17 mouse cellular contexts compared by ENCODE assay signal in the genomic region with DNA sequence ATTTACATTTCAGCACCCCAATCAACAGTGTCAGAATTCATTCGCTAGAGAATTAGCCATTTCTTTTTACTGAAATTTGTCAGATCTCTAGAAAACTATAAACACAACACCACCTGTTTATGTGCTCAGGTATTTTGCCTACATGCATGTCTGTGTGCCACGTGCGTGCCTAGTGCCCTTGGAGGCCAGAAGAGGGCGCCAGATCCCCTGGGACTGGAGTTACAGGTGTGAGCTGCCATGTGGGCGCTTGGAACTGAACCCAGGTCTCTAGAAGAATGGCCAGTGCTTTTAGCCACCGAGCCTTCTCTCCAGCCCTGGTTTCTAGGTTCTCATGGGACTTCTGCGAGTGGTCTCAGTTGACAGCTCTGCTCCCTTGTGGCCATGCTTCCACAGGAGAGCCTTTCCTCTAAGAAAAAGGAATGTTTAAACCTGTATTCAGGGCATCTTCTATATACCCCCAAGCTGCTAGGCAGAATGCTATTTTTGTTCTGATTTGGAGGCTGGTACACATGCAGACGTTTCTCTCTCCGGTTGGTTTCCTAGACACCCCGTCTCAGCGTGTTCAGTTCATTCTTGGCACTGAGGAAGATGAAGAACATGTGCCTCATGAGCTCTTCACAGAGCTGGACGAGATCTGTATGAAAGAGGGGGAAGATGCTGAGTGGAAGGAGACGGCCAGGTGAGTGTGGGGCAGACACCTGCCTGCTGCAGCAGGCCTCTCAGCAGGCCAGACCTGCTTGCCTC. TPM values are rescaled to one million over a fixed set of nuclear protein-coding genes. Genes with fewer than 3 reads are reported as not detected.
DNase-seq lines count a peak whose midpoint lies in the region; ATAC-seq and TF ChIP-seq lines count a peak whose summit lies in the region.
"Had no signal": no experiment of that assay in that cellular context is flagged by ENCODE, and none has a peak within 500 bp of the region (broad histone marks: within the 10 kb centered on the region; RNA-seq: fewer than 3 reads in every experiment).

No protein-coding gene starts in this region.

- no peaks in the 10 kb centered on the region for H3K27me3 ChIP-seq in kidney, postnatal 0 days (ENCODE audit: insufficient read depth, low read length)
- no peaks in the 10 kb centered on the region for H3K27me3 ChIP-seq in liver, postnatal 0 days (ENCODE audit: insufficient read depth, low read length)
- H3K27me3 ChIP-seq in liver, embryonic 12.5 days (replicated peaks) = peaks cover 20% of the 10 kb centered on the region; the same call in 1 of the 2 replicates
- H3K27me3 ChIP-seq: hindbrain, embryonic 13.5 days; intestine, embryonic 15.5 days; kidney, embryonic 15.5 days had no signal

- peak; percentile 39 for TF ChIP-seq CTCF in kidney, postnatal 0 days (IDR thresholded peaks at IDR 0.05; ENCODE audit: low read depth)
- TF ChIP-seq CTCF in liver, postnatal 0 days (IDR thresholded peaks at IDR 0.05; ENCODE audit: low read depth) = peak; percentile 23; the same call in 1 of the 2 replicates

- H3K36me3 ChIP-seq in kidney, postnatal 0 days (ENCODE audit: insufficient read depth, low read length) = no peaks in the 10 kb centered on the region
- no peaks in the 10 kb centered on the region for H3K36me3 ChIP-seq in liver, postnatal 0 days (replicated peaks; ENCODE audit: insufficient read depth, low read length)
- no peaks in the 10 kb centered on the region for H3K36me3 ChIP-seq in liver, embryonic 12.5 days
- H3K36me3 ChIP-seq: heart, embryonic 13.5 days; intestine, embryonic 15.5 days had no signal

- no peak overlapping the region for H3K9ac ChIP-seq in kidney, postnatal 0 days (ENCODE audit: low read depth, low read length)
- no peak overlapping the region for H3K9ac ChIP-seq in liver, postnatal 0 days (replicated peaks)
- no peak overlapping the region for H3K9ac ChIP-seq in liver, embryonic 12.5 days
- H3K9ac ChIP-seq: heart, embryonic 13.5 days; hindbrain, embryonic 13.5 days; intestine, embryonic 15.5 days; kidney, embryonic 15.5 days had no signal

- no peak overlapping the region for H3K4me3 ChIP-seq in kidney, postnatal 0 days (replicated peaks; ENCODE audit: low read depth, low read length)
- H3K4me3 ChIP-seq in liver, postnatal 0 days (ENCODE audit: low read depth, low read length) = no peak overlapping the region
- no peak overlapping the region for H3K4me3 ChIP-seq in liver, embryonic 12.5 days
- H3K4me3 ChIP-seq: forebrain, embryonic 10.5 days; heart, embryonic 13.5 days; hindbrain, embryonic 13.5 days; intestine, embryonic 15.5 days; kidney, embryonic 15.5 days had no signal

- H3K4me1 ChIP-seq in kidney, postnatal 0 days (replicated peaks; ENCODE audit: insufficient read depth, low read length) = 0 out of 2 replicates have a peak, but pooled peaks cover 4% of the 10 kb centered on the region
- no peaks in the 10 kb centered on the region for H3K4me1 ChIP-seq in liver, postnatal 0 days (ENCODE audit: insufficient read depth)
- no peaks in the 10 kb centered on the region for H3K4me1 ChIP-seq in liver, embryonic 12.5 days
- H3K4me1 ChIP-seq: intestine, embryonic 15.5 days had no signal

- H3K4me2 ChIP-seq in kidney, postnatal 0 days (ENCODE audit: low read length) = no peak overlapping the region
- H3K4me2 ChIP-seq in liver, postnatal 0 days (ENCODE audit: low read depth, low read length) = no peak overlapping the region
- no peak overlapping the region for H3K4me2 ChIP-seq in liver, embryonic 12.5 days
- H3K4me2 ChIP-seq: heart, embryonic 13.5 days; hindbrain, embryonic 13.5 days; intestine, embryonic 15.5 days; kidney, embryonic 15.5 days had no signal

- no peak overlapping the region for H3K27ac ChIP-seq in kidney, postnatal 0 days
- H3K27ac ChIP-seq in liver, postnatal 0 days (ENCODE audit: low read depth) = no peak overlapping the region
- no peak overlapping the region for H3K27ac ChIP-seq in liver, embryonic 12.5 days
- H3K27ac ChIP-seq: forebrain, embryonic 10.5 days; heart, embryonic 13.5 days; hindbrain, embryonic 13.5 days; intestine, embryonic 15.5 days; kidney, embryonic 15.5 days had no signal

- DNase-seq in CD4-positive, CD25-positive, alpha-beta regulatory T cell, adult 2 months (ENCODE audit: low read depth, low spot score) = peak; percentile 13
- no peak for DNase-seq in kidney, postnatal 0 days (ENCODE audit: low spot score)
- no peak for DNase-seq in kidney, postnatal 4 days
- DNase-seq in liver, postnatal 0 days = no peak
- DNase-seq in R1 (ENCODE audit: low read depth, low spot score) = peak; percentile 72
- no peak for DNase-seq in adrenal gland, postnatal 4 days (ENCODE audit: low spot score in 2 of 2)
- DNase-seq: adrenal gland, adult 8-10 months; lung, adult 18-20 months; lung, postnatal 36 days; thymus, adult 18-20 months had no signal

- H3K9me3 ChIP-seq in kidney, postnatal 0 days (replicated peaks; ENCODE audit: low read length) = no peaks in the 10 kb centered on the region
- H3K9me3 ChIP-seq in liver, postnatal 0 days (ENCODE audit: low read length) = 0 out of 2 replicates have a peak, but pooled peaks cover 2% of the 10 kb centered on the region
- 0 out of 2 replicates have a peak, but pooled peaks cover 3% of the 10 kb centered on the region for H3K9me3 ChIP-seq in liver, embryonic 12.5 days (replicated peaks)
- H3K9me3 ChIP-seq: forebrain, embryonic 10.5 days; heart, embryonic 13.5 days; hindbrain, embryonic 13.5 days; intestine, embryonic 15.5 days; kidney, embryonic 15.5 days had no signal

- no peak for ATAC-seq in CD4-positive, CD25-positive, alpha-beta regulatory T cell, adult 4 months
- ATAC-seq in kidney, postnatal 0 days (replicated peaks; ENCODE audit: low FRiP score, low read depth) = no peak
- ATAC-seq in liver, postnatal 0 days = no peak
- ATAC-seq in liver, embryonic 12.5 days = no peak
- ATAC-seq: intestine, embryonic 15.5 days had no signal

- no peak for TF ChIP-seq EP300 in liver, postnatal 0 days (IDR thresholded peaks at IDR 0.05; ENCODE audit: low read depth)

- WGBS in kidney, postnatal 0 days = 94% methylated on average over 13 of the region's 13 CpGs
- 83% methylated on average over 13 of the region's 13 CpGs for WGBS in liver, postnatal 0 days (ENCODE audit: insufficient replicate concordance)
- WGBS in liver, embryonic 12.5 days (ENCODE audit: insufficient replicate concordance) = 74% methylated on average over 13 of the region's 13 CpGs

RNA-seq across cellular contexts. Expression of gene Slc4a8, which starts 21.9 kb away (rescaled TPM):
- 1 to 10 TPM; 5.7 to 7.7 TPM for polyA plus RNA-seq in CD4-positive, CD25-positive, alpha-beta regulatory T cell, adult 4 months (2017; shearing (Covaris generic))
- polyA plus RNA-seq in kidney, postnatal 0 days (2015; fragmentation: Nextera tagmentation; extraction: Ambion mirVana) = 7.5 and 9.5 TPM in 2 replicates
- 1.0 and 1.1 TPM in 2 replicates for polyA plus RNA-seq in liver, postnatal 0 days (2015; fragmentation: Nextera tagmentation; extraction: Ambion mirVana)
- 0.47 and 0.70 TPM in 2 replicates for polyA plus RNA-seq in liver, embryonic 12.5 days (2016; fragmentation: Nextera tagmentation; extraction: Ambion mirVana)
- total RNA-seq in adrenal gland, postnatal 4 days (2021) = 10 to 100 TPM; 15.8 to 22.2 TPM

RNA-seq across cellular contexts. Expression of gene Galnt6, which starts 54.2 kb away (rescaled TPM):
- polyA plus RNA-seq in CD4-positive, CD25-positive, alpha-beta regulatory T cell, adult 4 months (2017; shearing (Covaris generic)) = 100 to 1,000 TPM in 1 of 2 experiments, 10 to 100 TPM in 1; 63.9 to 105 TPM
- 1.2 and 1.3 TPM in 2 replicates for polyA plus RNA-seq in kidney, postnatal 0 days (2015; fragmentation: Nextera tagmentation; extraction: Ambion mirVana)
- polyA plus RNA-seq in liver, postnatal 0 days (2015; fragmentation: Nextera tagmentation; extraction: Ambion mirVana) = 1.3 and 1.6 TPM in 2 replicates
- 0.96 and 1.3 TPM in 2 replicates for polyA plus RNA-seq in liver, embryonic 12.5 days (2016; fragmentation: Nextera tagmentation; extraction: Ambion mirVana)
- 10 to 100 TPM; 15.1 to 17.7 TPM for total RNA-seq in adrenal gland, postnatal 4 days (2021)
- polyA plus RNA-seq: forebrain, embryonic 10.5 days had no signal

Comparison
In these comparisons a context has a peak if more than half of its experiments do, and no peak if none do; other contexts are left out.
1. DNase-seq: peak in CD4-positive, CD25-positive, alpha-beta regulatory T cell, adult 2 months (single experiment) and R1 (single experiment); none in kidney, postnatal 0 days (single experiment), kidney, postnatal 4 days (0 of 2), liver, postnatal 0 days (single experiment) and adrenal gland, postnatal 4 days (0 of 2).
2. RNA of gene Galnt6, which starts 54.2 kb away (polyA plus RNA-seq): 63.9 to 105 TPM in CD4-positive, CD25-positive, alpha-beta regulatory T cell, adult 4 months; 1.3 to 1.6 TPM in liver, postnatal 0 days, 0.96 to 1.3 TPM in liver, embryonic 12.5 days and 1.2 to 1.3 TPM in kidney, postnatal 0 days; every median in the first group is over 10 times any median in the second.